Mouse (Mus musculus) myocyte (in vitro differentiated cells): Measurements from ENCODE around the gene Wbp4.

ENCODE experiments used
- CEBPB ChIP-seq: IDR thresholded peaks from 2 replicates; pipeline ENCODE4 v1.6.1; 2011; ENCODE audit warnings: mild to moderate bottlenecking, moderate library complexity; ENCODE audit not compliant: poor library complexity, insufficient read depth, severe bottlenecking
- E2F4 ChIP-seq: IDR thresholded peaks from one replicate; pipeline ENCODE4 v1.6.1; 2011; ENCODE audit warnings: mild to moderate bottlenecking, control low read depth, moderate library complexity; ENCODE audit not compliant: insufficient read depth
- MAX ChIP-seq: IDR thresholded peaks from one replicate; pipeline ENCODE4 v1.6.1; 2011; ENCODE audit warnings: low read depth, mild to moderate bottlenecking, control low read depth
- MYOD1 ChIP-seq, 3 experiments: IDR thresholded peaks; one replicate each; pipeline ENCODE4 v1.6.1; 2011; ENCODE audit warnings: control low read depth in 2 of 3, low read depth in 2 of 3, mild to moderate bottlenecking in 2 of 3, moderate library complexity in 1 of 3; ENCODE audit not compliant: insufficient read length in 2 of 3, control insufficient read depth in 1 of 3
- POLR2A ChIP-seq: IDR thresholded peaks from one replicate; pipeline ENCODE4 v1.6.1; 2011; ENCODE audit warnings: low read depth, mild to moderate bottlenecking, control low read depth, moderate library complexity; ENCODE audit not compliant: insufficient read length
- POLR2AphosphoS2 ChIP-seq: IDR thresholded peaks from one replicate; pipeline ENCODE4 v1.6.1; 2011; ENCODE audit warnings: low read depth, control low read depth; ENCODE audit not compliant: insufficient read length
- REST ChIP-seq: IDR thresholded peaks from one replicate; pipeline ENCODE4 v1.6.1; 2011; ENCODE audit warnings: mild to moderate bottlenecking, control low read depth, moderate library complexity; ENCODE audit not compliant: insufficient read depth, insufficient read length
- SRF ChIP-seq: IDR thresholded peaks from one replicate; pipeline ENCODE4 v1.6.1; 2011; ENCODE audit warnings: low read depth; ENCODE audit not compliant: control insufficient read depth, insufficient read length
- TCF12 ChIP-seq: IDR thresholded peaks from one replicate; pipeline ENCODE4 v1.6.1; 2011; ENCODE audit warnings: mild to moderate bottlenecking, control low read depth; ENCODE audit not compliant: poor library complexity, insufficient read depth, severe bottlenecking
- USF1 ChIP-seq: IDR thresholded peaks from one replicate; pipeline ENCODE4 v1.6.1; 2011; ENCODE audit warnings: low read depth, mild to moderate bottlenecking, control low read depth, moderate library complexity

DNA sequence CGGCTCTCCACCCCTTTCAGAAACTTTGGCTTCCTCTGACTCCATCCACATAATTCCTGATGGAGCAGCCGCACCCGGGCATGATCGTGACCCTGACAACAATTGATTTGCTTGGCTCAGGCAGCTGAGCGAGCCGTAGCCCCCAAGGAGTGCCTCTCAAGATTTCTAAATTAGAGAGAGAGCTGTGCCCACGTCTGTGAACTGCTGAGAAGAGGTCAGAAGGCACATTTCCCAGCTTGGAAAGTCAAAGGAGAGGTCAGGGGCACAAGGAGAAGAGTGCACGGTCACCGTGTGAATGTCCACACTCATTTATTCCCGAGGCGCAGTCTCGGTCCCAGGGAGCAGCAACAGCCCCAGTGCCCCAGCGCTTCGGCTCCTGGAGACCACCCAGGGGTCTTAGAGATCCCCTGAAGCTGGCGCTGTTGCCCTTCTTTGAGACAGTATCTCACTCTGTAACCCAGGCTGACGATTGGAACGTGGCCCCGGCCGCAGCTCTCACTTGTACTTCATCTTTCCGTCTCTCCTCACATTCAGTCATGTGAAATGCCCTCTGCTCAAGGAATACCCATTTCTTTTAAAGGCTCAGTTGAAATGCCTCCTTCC lies 61.1 kb downstream of the Wbp4 start:
- no peak for TF ChIP-seq REST
- no peak for TF ChIP-seq POLR2AphosphoS2
- TF ChIP-seq TCF12: no peak
- TF ChIP-seq POLR2A: no peak
- no peak for TF ChIP-seq SRF
- no peak for TF ChIP-seq E2F4
- no peak for TF ChIP-seq MYOD1 (IDR thresholded peaks at IDR 0.05; ENCODE audit: control insufficient read depth in 1 of 3, insufficient read length in 2 of 3, low read depth in 2 of 3)
- TF ChIP-seq MAX: no peak
- no peak for TF ChIP-seq USF1
- no peak for TF ChIP-seq CEBPB
